Mouse (Mus musculus) stomach, postnatal 0 days (tissue): ENCODE data around the gene Fance.

ENCODE experiments used
- CTCF ChIP-seq: IDR thresholded peaks from 2 replicates; pipeline ENCODE4 v1.5.1; 2016; ENCODE audit warnings: antibody characterized with exemption, low read depth, mild to moderate bottlenecking, moderate library complexity
- EP300 ChIP-seq: optimal IDR thresholded peaks from 2 replicates; pipeline ENCODE3; 2016; ENCODE audit warnings: antibody characterized with exemption

DNA sequence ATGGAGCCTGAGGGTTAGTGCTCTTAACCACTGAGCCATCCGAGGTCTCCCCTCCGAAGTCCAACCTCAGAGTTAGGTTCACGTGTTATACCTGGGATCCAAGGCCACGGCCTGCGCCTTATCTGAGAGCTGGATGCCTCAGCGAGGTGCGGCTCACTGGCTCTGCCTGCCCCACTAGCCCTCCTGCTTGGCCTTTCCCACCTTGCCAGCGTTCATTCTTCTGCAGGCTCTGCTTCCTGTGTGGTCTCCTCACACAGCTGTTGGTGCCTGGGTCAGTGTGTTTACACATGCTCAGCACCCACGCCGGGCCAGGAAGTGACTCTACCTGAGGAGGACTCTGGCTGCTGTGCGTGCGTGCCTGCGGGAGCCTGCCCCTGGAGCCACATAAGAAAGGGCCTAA is 43.2 kb upstream of the Fance start:
- TF ChIP-seq CTCF (no peak), EP300 (no peak)
